Mouse (Mus musculus): Measurements from ENCODE around the gene Btbd35f19. TPM values are rescaled to one million over a fixed set of nuclear protein-coding genes. Genes with fewer than 3 reads are reported as not detected.
"Not testable (repeated sequence)": the region's sequence is repeated elsewhere in the genome, so short reads cannot be mapped to it uniquely, and the experiment has no call there.

Btbd35f19 gene
- polyA plus RNA-seq (2015; fragmentation: Nextera tagmentation; extraction: Ambion mirVana): not detected in 2 replicates

- not testable (repeated sequence) for H3K36me3 ChIP-seq (ENCODE audit: control insufficient read depth, insufficient read depth); H3K4me2 ChIP-seq (ENCODE audit: low read length); H3K27ac ChIP-seq (ENCODE audit: low read length); H3K4me1 ChIP-seq (replicated peaks; ENCODE audit: control insufficient read depth, insufficient read depth, low read length); H3K27me3 ChIP-seq (replicated peaks; ENCODE audit: control insufficient read depth, insufficient read depth, low read length); H3K9me3 ChIP-seq (ENCODE audit: control insufficient read depth, low read length); ATAC-seq; H3K9ac ChIP-seq (replicated peaks; ENCODE audit: low read depth, low read length); H3K4me3 ChIP-seq (replicated peaks; ENCODE audit: low read length)
- no CpG with 5 or more reads among the region's 4 CpGs for WGBS
These were observed at the start of gene Btbd35f19 for GRCm38 (mm10) chrX:31383818-31384217. TSS of gene Btbd35f19 (minus strand) at chrX:31383918.

DNA sequence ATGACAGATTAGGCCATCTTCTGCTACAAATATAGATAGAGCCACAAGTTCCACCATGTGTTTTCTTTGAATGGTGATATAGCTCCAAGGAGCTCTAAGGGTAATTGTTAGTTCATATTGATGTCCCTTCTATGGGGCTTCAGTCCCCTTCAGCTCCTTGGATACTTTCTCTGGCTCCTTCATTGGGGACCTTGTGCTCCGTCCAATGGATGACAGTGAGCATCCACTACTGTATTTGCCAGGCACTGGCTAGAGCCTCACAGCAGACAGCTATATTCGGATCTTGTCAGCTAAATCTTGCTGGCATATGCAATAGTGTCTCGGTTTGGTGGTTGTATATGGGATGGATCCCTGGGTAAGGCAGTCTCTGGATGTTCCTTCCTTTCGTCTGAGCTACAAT, 41.8 kb downstream of the Btbd35f19 start:
- H3K9ac ChIP-seq (replicated peaks; ENCODE audit: low read depth, low read length); H3K4me3 ChIP-seq (replicated peaks; ENCODE audit: low read length); ATAC-seq; H3K36me3 ChIP-seq (ENCODE audit: control insufficient read depth, insufficient read depth); H3K9me3 ChIP-seq (ENCODE audit: control insufficient read depth, low read length); H3K4me1 ChIP-seq (replicated peaks; ENCODE audit: control insufficient read depth, insufficient read depth, low read length); H3K4me2 ChIP-seq (ENCODE audit: low read length); H3K27ac ChIP-seq (ENCODE audit: low read length); H3K27me3 ChIP-seq (replicated peaks; ENCODE audit: control insufficient read depth, insufficient read depth, low read length): not testable (repeated sequence)
- 91% methylated on average over 2 of the region's 4 CpGs for WGBS

DNA sequence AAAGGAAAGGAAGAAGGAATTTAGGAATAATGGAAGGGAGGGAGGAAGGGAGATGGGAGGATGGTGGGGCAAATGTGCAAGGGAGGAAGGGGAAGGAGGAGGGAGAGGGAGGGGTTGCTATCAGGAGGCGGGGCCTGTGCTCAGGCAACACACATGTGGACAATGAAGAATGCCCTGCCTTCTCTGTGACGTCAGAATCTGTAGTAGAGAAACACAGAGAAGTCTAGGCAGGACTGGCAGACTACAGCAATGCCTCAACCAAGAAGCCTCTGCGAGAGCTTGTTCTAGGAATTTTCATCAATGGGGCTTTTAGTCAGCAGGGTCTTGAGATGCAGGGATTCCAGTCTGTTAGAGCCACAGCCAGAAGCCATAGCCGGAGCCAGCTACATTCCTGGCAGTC, 47.6 kb downstream of the Btbd35f19 start, which contains the start of gene Btbd35f26:
Gene Btbd35f26, plus strand, starts transcription at position 301 of the 400 bp plus-strand sequence.
- not testable (repeated sequence) for H3K4me3 ChIP-seq (replicated peaks; ENCODE audit: low read length); ATAC-seq; H3K4me2 ChIP-seq (ENCODE audit: low read length); H3K36me3 ChIP-seq (ENCODE audit: control insufficient read depth, insufficient read depth); H3K4me1 ChIP-seq (replicated peaks; ENCODE audit: control insufficient read depth, insufficient read depth, low read length); H3K9me3 ChIP-seq (ENCODE audit: control insufficient read depth, low read length); H3K27ac ChIP-seq (ENCODE audit: low read length); H3K27me3 ChIP-seq (replicated peaks; ENCODE audit: control insufficient read depth, insufficient read depth, low read length); H3K9ac ChIP-seq (replicated peaks; ENCODE audit: low read depth, low read length)
- no CpG with 5 or more reads among the region's 4 CpGs for WGBS

Other genes starting within 250 kb of the Btbd35f19 start
- not detected in 2 replicates for gene Spin2f, start 130.0 kb downstream of the Btbd35f19 start, polyA plus RNA-seq (2015; fragmentation: Nextera tagmentation; extraction: Ambion mirVana)
- not detected in 2 replicates for gene Btbd35f26, start 47.5 kb downstream of the Btbd35f19 start, polyA plus RNA-seq (2015; fragmentation: Nextera tagmentation; extraction: Ambion mirVana)
- not detected in 2 replicates for gene Gm21883, start 190.4 kb upstream of the Btbd35f19 start, polyA plus RNA-seq (2015; fragmentation: Nextera tagmentation; extraction: Ambion mirVana)
- gene Spin2e, start 235.0 kb upstream of the Btbd35f19 start, polyA plus RNA-seq (2015; fragmentation: Nextera tagmentation; extraction: Ambion mirVana): not detected in 2 replicates

Measured in forebrain, embryonic 16.5 days (tissue).